Mouse (Mus musculus) heart, embryonic 13.5 days (tissue): ENCODE data around the gene Cyp4f37. TPM values are rescaled to one million over a fixed set of nuclear protein-coding genes. Genes with fewer than 3 reads are reported as not detected.
"Not testable (repeated sequence)": the region's sequence is repeated elsewhere in the genome, so short reads cannot be mapped to it uniquely, and the experiment has no call there.

Source experiments
- ATAC-seq: fragments of 200-750 bp; cut with Nextera tagmentation; 2 replicates; pipeline ENCODE4 v1.8.0; 2017; ENCODE audit warnings: moderate TSS enrichment; ENCODE audit not compliant: insufficient number of reproducible peaks, low FRiP score, low TSS enrichment; ENCODE audit errors: extremely low read depth
- H3K27ac ChIP-seq: fragments of 300-500 bp; sonication (generic); replicated peaks from 2 replicates; pipeline ENCODE4 v1.5.1; 2015; ENCODE audit warnings: moderate library complexity, mild to moderate bottlenecking, inconsistent platforms
- H3K27me3 ChIP-seq: fragments of 300-500 bp; sonication (generic); replicated peaks from 2 replicates; pipeline ENCODE4 v1.6.1; 2015; ENCODE audit warnings: mild to moderate bottlenecking, inconsistent platforms
- H3K36me3 ChIP-seq: fragments of 300-500 bp; sonication (generic); 2 replicates; pipeline ENCODE4 v1.6.1; 2015; ENCODE audit warnings: mild to moderate bottlenecking, inconsistent platforms
- H3K4me1 ChIP-seq: fragments of 300-500 bp; sonication (generic); 2 replicates; pipeline ENCODE4 v1.6.1; 2015; ENCODE audit warnings: inconsistent platforms
- H3K4me2 ChIP-seq: fragments of 300-500 bp; sonication (generic); 2 replicates; pipeline ENCODE4 v1.6.1; 2015; ENCODE audit warnings: inconsistent platforms, mild to moderate bottlenecking, moderate library complexity
- H3K4me3 ChIP-seq: fragments of 300-500 bp; sonication (generic); 2 replicates; pipeline ENCODE4 v1.5.1; 2015; ENCODE audit warnings: moderate library complexity, mild to moderate bottlenecking, inconsistent platforms
- H3K9ac ChIP-seq: fragments of 300-500 bp; sonication (generic); 2 replicates; pipeline ENCODE4 v1.6.1; 2015; ENCODE audit warnings: inconsistent platforms, mild to moderate bottlenecking, moderate library complexity
- H3K9me3 ChIP-seq: fragments of 300-500 bp; sonication (generic); 2 replicates; pipeline ENCODE4 v1.6.1; 2016; ENCODE audit warnings: inconsistent platforms
- WGBS: fragments of 180-500 bp; shearing (Covaris S2); methylation state at CpG from one replicate; pipeline ENCODE4 v1.1.7; 2015; ENCODE audit warnings: mixed read lengths; 5-methylcytosine and 5-hydroxymethylcytosine counted together
- polyA plus RNA-seq: library from polyadenylated mRNA; unstranded; fragments of >200 nt; fragmentation: Nextera tagmentation; extraction: Ambion mirVana; gene quantifications from 2 replicates; pipeline ENCODE4 v1.2.1, GENCODE M21; 2015

Cyp4f37 gene
- polyA plus RNA-seq, result not detected in 2 replicates

DNA sequence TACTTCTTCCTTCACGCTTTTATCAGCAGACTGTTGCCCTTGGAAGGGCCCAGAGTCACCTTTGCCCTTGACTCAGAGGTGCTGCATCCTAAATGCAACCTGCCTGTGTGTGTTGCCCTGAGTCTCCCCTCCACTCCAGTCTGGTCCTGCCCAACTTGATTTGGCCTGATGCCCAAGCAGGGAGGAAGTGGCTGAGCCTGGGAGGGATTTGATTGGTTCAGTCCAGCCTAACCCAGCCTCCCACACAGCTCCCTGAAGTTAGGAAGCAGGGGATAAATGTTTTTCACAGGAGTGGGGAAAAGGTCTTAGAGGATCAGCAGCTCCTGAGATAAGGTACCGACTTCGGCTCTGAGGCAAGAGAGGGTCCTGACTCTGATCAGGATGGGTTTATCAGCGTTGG is at the start of gene Cyp4f37:
TSS of gene Cyp4f37 (plus strand) at position 292 of the 400 bp plus-strand sequence.
- WGBS, result 44% methylated on average over 4 of the region's 4 CpGs

DNA sequence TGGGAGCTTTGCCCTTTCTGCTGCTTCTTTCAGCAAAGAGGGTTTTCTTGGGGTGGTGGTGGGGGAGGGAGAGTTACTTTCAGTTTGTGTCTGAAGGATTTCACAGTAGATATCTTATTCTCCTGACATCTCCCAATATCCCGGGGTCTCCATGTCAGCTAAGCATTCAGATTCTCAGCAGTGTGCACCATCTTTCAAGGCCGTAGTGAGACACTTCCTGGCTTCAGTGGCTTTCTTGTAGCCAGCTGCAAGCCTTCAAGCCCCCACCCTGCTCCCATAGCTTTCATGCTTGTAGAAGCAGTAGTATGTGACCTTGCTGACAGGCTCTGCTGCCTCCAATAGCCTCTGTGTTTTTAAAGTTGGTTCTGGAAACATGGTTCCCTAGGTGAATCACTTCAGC is 47.8 kb upstream of the Cyp4f37 start:
- H3K4me3 ChIP-seq, ATAC-seq, H3K36me3 ChIP-seq, H3K9ac ChIP-seq, H3K4me2 ChIP-seq, H3K4me1 ChIP-seq, H3K9me3 ChIP-seq, H3K27ac ChIP-seq, H3K27me3 ChIP-seq: not testable (repeated sequence)
- 47% methylated on average over 2 of the region's 2 CpGs for WGBS

More for the DNA sequence above, at the start of gene Cyp4f37:
- not testable (repeated sequence) for ATAC-seq, H3K4me3 ChIP-seq, H3K9ac ChIP-seq, H3K4me1 ChIP-seq, H3K27ac ChIP-seq, H3K4me2 ChIP-seq, H3K27me3 ChIP-seq, H3K36me3 ChIP-seq
- peaks cover 27% of the 10 kb centered on the region for H3K9me3 ChIP-seq

DNA sequence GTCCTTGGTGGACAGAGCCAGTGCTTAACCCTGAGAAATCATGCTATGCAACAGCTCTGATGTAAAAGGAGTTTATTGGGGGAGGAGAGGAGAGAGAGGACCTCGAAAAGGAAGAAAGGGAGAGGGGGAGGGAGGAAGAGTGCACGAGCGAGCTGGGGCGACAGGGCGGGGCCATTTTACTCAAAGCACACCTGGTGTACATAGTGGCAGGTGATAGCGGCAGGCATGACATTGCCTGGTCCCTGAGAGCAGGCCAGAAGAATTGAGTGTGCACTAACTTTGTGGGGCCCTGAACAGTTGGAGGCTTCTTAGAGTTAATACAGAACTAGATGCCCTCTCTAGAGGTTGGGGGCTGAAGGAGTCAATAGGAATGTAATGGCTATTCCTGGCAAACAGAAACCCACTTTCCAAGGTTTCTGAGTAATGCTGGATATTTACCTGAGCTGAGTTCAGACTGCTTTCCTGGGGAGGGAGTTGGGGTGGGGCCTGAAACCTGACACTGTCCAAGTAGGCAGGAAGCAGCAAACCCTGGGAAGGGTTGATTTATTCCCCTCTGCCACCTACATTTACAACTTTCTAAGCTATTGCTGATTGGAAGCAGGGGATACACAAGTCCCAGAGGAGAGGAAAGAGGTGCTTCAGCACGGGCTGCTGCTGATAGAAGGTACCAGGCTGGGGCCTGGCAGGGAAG is 43.5 kb upstream of the Cyp4f37 start:
- H3K4me1 ChIP-seq, result no peaks in the 10 kb centered on the region
- WGBS, result 47% methylated on average over 7 of the region's 7 CpGs

DNA sequence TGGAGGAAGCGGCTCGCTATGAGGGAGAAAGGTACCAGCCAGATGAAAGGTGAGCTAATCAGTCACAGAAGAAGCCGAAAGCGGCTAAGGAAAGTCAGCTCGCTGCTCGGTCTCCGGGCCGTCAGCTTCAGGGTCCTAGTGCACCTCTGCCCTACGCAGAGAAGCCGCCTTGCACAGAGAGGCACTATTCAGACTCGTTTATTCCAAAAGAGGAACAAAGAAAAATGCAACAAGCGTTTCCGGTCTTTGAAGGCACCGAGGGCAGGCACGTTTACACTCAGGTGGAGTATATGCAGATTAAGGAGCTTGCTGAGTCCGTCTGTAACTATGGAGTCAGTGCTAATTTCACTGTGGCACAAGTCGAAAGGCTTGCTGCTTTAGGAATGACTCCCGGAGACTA is 24.6 kb upstream of the Cyp4f37 start:
- Histone ChIP-seq H3K27me3 (no peaks in the 10 kb centered on the region), H3K9me3 (peaks cover 10% of the 10 kb centered on the region; the same call in 1 of the 2 replicates), H3K36me3 (no peaks in the 10 kb centered on the region), H3K4me2 (no peak overlapping the region), H3K27ac (no peak overlapping the region), H3K4me1 (no peaks in the 10 kb centered on the region), H3K9ac (no peak overlapping the region), H3K4me3 (no peak overlapping the region)
- ATAC-seq, result no peak
- WGBS, result 85% methylated on average over 18 of the region's 18 CpGs

More for the DNA sequence above, 43.5 kb upstream of the Cyp4f37 start:
- Histone ChIP-seq H3K4me3 (no peak overlapping the region), H3K27ac (no peak overlapping the region), H3K9me3 (no peaks in the 10 kb centered on the region), H3K4me2 (no peak overlapping the region), H3K9ac (no peak overlapping the region), H3K27me3 (no peaks in the 10 kb centered on the region), H3K36me3 (no peaks in the 10 kb centered on the region)
- ATAC-seq, result no peak

DNA sequence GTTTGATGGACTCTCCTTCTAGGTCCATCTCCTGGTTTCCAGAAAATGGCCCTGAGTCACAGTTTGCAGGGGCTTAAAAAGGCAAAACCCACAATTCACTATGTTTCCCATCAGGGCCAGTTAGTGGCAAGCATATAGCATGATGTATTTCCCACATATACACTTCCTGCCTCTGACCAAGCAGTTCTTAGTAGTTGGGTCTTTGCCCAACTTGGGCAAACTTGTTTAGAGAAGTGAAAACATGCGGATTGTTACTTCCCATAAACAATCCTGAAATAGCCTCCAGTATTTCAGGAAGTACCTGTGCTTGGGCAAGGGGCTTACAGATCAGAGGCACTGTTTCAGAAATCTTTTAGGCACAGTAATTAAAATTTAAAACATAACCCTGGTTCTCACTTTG is 13.1 kb upstream of the Cyp4f37 start:
- 50% methylated on average over 1 of the region's 1 CpGs for WGBS
- H3K9me3 ChIP-seq, result no peaks in the 10 kb centered on the region
- H3K27ac ChIP-seq, result no peak overlapping the region
- H3K36me3 ChIP-seq, result no peaks in the 10 kb centered on the region
- H3K4me1 ChIP-seq, result no peaks in the 10 kb centered on the region
- ATAC-seq, result no peak
- H3K9ac ChIP-seq, result no peak overlapping the region
- H3K4me2 ChIP-seq, result no peak overlapping the region
- no peak overlapping the region for H3K4me3 ChIP-seq
- no peaks in the 10 kb centered on the region for H3K27me3 ChIP-seq

DNA sequence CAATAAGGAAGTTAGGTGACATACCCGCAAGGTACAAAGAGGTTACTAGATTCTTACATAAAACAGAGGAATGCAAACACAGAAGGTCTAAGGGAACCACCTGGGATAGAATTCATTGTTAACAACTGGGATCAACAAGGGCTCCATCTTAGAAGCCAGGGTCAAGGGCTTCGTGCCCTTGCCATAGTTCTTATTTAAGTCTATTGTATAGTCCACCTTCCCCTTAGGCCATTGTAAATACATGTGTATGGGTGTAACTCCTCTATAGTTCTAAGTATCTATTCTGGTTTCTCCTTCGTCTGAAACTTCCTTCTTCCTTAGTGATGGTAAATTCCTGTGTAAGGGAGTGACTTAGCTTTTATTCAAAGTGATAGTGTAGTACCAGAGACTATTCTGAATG is 10.9 kb upstream of the Cyp4f37 start:
- 68% methylated on average over 3 of the region's 3 CpGs for WGBS
- not testable (repeated sequence) for ATAC-seq, H3K4me1 ChIP-seq, H3K9ac ChIP-seq, H3K9me3 ChIP-seq, H3K27ac ChIP-seq, H3K27me3 ChIP-seq, H3K4me2 ChIP-seq, H3K4me3 ChIP-seq, H3K36me3 ChIP-seq

DNA sequence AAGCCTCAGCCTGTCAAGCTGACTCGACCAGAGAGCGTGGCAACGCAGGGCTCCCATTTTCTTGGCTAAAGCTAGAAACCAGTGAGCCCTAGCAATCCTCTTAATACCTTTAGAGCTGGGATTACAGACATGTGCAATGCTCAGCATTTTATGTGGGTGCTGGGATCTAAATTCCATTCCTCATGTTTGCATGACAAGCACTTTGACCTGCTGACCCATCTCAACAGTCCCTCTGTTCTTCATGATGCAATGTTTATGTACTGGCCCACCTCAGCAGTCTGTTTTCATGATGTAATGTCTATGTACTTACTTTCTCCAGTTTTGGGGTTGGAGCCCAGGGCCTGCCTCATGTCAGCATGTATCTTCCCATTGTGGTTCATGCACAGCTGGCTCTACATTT is 10.2 kb upstream of the Cyp4f37 start:
- 79% methylated on average over 3 of the region's 3 CpGs for WGBS
- Histone ChIP-seq H3K36me3 (no peaks in the 10 kb centered on the region), H3K27ac (no peak overlapping the region), H3K27me3 (no peaks in the 10 kb centered on the region), H3K9ac (no peak overlapping the region), H3K9me3 (no peaks in the 10 kb centered on the region), H3K4me2 (no peak overlapping the region), H3K4me3 (no peak overlapping the region), H3K4me1 (no peaks in the 10 kb centered on the region)
- ATAC-seq, result no peak

DNA sequence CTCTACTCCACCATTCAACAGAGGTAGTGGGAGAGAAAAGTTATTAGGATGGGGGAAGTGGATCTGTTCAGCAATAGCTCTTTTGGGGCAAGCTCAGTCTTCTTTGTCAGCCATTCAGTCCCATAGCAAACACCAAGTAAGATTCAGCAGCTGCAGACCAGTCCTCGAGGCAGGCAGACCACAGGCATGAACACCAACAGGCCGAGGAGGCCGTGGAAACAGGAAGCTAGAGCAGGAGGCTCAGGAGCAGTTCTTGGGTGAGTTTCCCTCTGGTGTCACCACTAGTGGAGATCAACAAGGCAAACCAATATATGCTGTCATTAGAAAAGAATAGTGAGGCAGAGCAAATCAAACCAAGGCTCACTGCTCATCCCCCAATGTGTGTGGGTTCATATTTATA is 8.7 kb upstream of the Cyp4f37 start:
- Histone ChIP-seq H3K27me3 (no peaks in the 10 kb centered on the region), H3K9me3 (0 out of 2 replicates have a peak, but pooled peaks cover 4% of the 10 kb centered on the region), H3K9ac (no peak overlapping the region), H3K4me1 (no peaks in the 10 kb centered on the region), H3K27ac (no peak overlapping the region), H3K4me3 (no peak overlapping the region), H3K36me3 (no peaks in the 10 kb centered on the region), H3K4me2 (no peak overlapping the region)
- WGBS, result 72% methylated on average over 3 of the region's 3 CpGs
- no peak for ATAC-seq

DNA sequence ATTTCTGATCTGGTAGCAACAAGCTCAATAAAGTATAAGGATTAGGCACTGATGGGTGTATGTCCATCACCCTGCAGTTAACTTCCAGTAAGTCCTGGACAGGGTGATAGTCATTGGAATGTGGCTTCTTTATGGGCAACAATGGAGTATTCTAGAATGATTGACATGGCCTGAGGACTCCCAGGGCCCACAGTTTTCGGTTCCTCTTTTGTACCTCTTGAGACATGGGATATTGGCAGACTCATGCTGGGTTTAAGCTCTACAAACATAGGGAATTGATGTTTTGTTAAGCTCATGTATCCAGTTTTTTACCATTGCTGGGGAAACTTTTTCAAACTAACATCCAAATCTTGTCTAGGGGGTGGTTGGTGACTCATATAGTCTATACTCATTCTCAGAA is 3.9 kb upstream of the Cyp4f37 start:
- no peak for ATAC-seq
- H3K4me2 ChIP-seq, result no peak overlapping the region
- H3K9ac ChIP-seq, result no peak overlapping the region
- no peak overlapping the region for H3K27ac ChIP-seq
- H3K4me3 ChIP-seq, result no peak overlapping the region
- H3K4me1 ChIP-seq, result no peaks in the 10 kb centered on the region
- H3K9me3 ChIP-seq, result peaks cover 27% of the 10 kb centered on the region
- H3K36me3 ChIP-seq, result no peaks in the 10 kb centered on the region
- no peaks in the 10 kb centered on the region for H3K27me3 ChIP-seq
- 65% methylated on average over 1 of the region's 1 CpGs for WGBS

DNA sequence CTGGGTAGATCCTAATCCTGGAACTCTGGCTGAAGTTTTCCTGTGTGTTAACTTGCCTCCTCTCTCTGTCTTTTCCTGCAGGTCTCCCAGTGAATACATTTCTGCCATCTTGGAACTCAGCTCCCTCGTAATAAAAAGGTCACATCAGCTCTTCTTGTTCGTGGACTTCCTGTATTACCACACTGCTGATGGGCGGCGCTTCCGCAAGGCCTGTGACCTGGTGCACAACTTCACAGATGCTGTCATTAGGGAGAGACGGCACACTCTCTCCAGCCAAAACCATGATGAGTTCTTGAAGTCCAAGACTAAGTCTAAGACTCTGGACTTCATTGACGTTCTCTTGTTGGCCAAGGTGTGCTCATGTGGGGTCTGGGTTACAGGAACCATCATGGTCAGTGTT is 8.6 kb downstream of the Cyp4f37 start:
- H3K4me3 ChIP-seq, H3K27me3 ChIP-seq, H3K4me2 ChIP-seq, H3K36me3 ChIP-seq, H3K27ac ChIP-seq, H3K9me3 ChIP-seq, H3K9ac ChIP-seq, H3K4me1 ChIP-seq, ATAC-seq: not testable (repeated sequence)
- WGBS, result 74% methylated on average over 7 of the region's 7 CpGs

DNA sequence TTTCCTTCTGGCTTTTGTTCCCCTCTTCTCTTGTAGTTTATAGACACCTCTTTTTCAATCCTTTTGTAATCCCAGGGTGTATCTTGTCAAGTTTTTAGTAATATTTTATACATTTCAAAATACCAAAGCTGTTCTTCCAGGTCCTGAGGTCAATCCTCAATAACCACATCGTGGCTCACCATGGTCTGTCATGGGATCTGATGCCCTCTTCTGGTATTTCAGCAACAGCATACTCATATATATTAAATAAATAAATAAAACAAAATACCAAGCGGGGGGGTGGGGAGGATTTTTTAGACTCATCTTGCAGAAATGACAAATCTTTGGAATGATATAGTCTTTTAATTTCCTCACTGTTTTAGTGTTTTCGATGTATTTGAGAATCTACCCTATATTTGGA is 10.8 kb downstream of the Cyp4f37 start:
- H3K4me2 ChIP-seq, result no peak overlapping the region
- H3K27ac ChIP-seq, result no peak overlapping the region
- H3K27me3 ChIP-seq, result no peaks in the 10 kb centered on the region; the same call in 1 of the 2 replicates
- no peaks in the 10 kb centered on the region for H3K36me3 ChIP-seq
- ATAC-seq, result no peak
- no peak overlapping the region for H3K4me3 ChIP-seq
- H3K9ac ChIP-seq, result no peak overlapping the region
- WGBS, result 63% methylated on average over 3 of the region's 3 CpGs
- H3K9me3 ChIP-seq, result no peaks in the 10 kb centered on the region
- peaks cover 4% of the 10 kb centered on the region for H3K4me1 ChIP-seq

DNA sequence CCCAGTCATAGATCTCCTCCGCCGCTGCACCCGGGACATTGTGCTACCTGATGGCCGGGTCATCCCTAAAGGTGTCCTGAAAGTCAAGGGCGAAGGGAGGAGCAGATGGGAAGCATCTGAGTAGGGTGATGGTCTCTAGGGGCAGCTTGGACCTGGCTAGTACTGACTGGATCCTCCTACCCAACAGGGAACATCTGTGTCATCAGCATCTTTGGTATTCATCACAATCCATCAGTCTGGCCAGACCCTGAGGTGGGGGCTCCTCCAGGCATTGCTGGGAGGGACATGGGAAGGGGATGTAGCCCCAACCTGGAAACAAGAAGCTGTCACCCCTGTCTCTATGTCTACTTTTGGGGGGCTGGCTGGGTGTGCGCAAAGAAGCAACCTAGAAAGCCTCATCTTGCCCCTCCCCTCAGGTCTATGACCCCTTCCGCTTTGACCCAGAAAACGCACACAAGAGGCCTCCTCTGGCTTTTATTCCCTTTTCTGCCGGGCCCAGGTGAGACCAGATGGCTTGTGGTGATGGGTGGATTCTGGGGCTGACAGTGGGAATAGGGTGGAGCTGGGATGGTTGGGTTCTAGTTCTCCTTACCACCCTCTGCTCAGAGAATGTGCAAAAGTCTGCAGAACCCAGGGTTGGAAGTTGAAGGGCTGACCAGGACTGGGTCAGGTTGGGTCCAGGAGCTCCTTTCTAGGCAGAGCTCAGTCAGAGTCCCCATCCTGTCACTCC is 13.3 kb downstream of the Cyp4f37 start:
- H3K9me3 ChIP-seq, H3K27ac ChIP-seq, H3K36me3 ChIP-seq, H3K4me1 ChIP-seq, ATAC-seq, H3K27me3 ChIP-seq: not testable (repeated sequence)
- peak overlapping the region; percentile 46 for H3K4me3 ChIP-seq
- 80% methylated on average over 9 of the region's 9 CpGs for WGBS
- H3K9ac ChIP-seq, result peak overlapping the region; percentile 75
- H3K4me2 ChIP-seq, result peak overlapping the region; percentile 69
